Mouse (Mus musculus) cerebellum, adult 8-10 months (tissue): Measurements from ENCODE around the gene Ubp1.

Experiments
- DNase-seq: peaks from one replicate; pipeline ENCODE4 v3.0.0; 2022

Gene Ubp1

DNA sequence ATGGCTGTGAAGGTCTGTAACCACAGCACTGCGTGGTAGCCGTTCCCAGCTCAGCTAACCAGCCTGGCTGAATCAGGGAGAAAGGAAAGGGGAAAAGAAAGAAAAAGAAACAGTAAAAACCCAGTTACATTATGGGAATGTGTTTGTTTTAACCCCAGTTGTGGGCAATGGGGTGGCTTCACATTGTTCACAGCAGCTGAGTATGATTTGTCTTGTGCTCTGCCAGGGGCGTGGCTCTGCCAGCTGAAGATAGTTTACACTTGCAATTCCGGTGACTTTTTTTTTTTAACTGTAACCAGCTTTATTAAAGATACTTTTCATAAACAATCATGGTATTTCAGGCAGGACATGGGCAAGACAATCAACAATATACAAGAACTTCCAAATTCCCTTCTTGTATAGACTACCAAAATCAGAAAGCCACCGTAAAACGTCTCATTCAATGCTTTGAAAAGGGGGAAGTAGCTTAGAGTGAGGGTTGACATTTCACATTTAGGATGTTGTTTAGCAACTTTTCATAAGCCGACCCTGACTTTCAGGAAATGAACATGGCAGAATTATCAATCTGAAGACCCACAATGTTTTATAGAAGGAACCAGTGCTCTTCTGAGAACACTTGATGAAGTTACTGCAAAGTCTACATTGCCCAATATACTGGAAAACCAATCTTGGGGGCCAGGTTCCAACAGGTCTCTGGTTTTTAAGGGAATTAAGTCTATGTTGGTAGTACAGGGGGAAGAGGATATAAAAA lies 88.5 kb downstream of the Ubp1 start:
- no peak for DNase-seq

DNA sequence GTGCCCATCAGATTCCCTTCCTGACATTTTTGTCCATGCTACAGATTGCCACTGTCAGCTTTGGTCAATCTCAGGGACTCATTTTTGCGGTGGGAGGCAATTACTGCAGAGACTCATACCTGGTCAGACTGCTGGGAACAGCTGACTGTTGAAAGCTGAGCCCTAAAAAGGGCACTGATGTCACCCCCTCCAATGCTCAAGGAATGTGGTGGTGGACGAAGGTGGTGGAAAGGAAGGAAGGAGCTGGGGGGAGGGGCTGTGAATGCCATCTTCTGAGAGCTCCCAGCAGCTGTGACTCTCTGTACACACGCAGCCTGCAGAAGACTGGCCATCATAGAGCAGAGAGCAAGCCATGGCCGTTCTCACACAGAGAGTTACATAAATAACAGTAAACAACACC lies 91.4 kb downstream of the Ubp1 start:
- DNase-seq = no peak

DNA sequence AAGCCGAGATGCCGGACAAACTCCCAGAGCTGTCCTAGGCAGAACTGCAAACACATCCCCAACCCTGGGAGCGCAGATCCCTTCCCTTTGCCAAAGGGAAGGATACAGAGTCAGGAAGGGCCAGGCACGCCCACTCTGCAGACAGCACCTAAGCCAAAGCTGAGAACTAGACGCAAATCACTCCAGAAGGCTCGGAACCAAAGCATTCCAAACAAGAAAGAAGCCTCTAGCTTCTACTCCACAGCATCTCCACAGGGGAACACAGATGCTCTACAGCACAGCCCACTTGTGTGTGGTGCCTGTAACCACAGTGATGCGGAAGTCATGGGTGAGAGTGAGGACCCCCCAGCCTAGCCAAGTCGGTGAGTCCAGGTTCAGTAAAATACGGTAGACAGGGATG lies 94.4 kb downstream of the Ubp1 start:
- DNase-seq = no peak

DNA sequence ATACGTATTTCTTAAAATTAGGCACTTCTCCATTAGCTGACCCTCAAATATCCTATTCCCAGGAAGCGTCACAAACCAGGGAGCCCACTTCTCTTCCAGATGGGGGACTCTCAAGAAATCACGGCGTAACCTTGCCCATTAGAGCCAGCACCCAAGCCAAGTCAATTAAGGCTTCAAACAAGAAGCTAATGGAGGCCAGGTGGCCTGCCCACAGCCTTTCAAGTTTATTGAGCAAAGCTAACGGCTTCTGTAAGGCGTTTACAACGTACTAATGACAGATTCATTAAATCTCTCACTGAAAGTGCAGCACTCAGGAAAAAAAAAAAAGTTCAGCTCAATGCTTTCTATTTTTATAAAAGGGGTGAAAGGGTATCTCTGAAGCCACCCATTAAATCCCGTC lies 95.1 kb downstream of the Ubp1 start:
- DNase-seq = no peak

DNA sequence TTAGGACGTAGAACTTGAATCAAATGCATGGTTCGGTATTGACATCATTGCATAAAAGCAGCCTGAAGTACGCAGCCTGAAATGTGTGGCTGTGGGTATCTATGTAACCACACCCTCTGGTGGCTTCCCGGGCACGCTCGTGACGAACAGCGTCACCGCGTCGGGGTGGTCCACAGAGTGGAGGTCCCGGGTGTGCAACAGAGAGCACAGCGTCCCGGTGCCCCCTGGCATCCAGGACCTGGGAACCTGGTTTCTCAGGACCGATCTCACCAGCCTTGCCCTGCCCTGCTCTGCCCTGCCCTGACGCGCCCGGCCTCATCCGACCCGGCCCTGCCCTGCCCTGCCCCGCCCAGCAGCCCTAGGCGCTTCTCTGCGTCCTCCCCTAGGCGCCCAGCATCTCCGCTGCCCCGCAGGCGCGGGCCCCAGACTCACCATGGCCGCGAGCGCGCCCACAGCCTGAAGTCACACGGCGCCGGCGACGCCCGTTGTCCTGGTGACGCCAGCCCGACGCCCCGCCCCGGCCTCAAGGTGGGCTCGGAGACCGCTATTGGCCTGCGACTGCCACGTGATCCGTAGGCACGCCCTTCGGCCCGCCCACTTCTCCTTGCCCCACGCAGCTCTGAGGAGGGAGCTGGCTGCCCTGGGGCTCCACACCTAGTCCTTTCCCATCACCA lies 95.7 kb downstream of the Ubp1 start:
- DNase-seq = peak; percentile 83
